Mouse (Mus musculus) bone marrow, adult 2 months (tissue): ENCODE results near the gene Olah.

Experiments used
- CTCF ChIP-seq: fragments of 200-500 bp; IDR thresholded peaks from 2 replicates; pipeline ENCODE4 v1.5.1; 2011; ENCODE audit warnings: low read length, control low read depth; ENCODE audit not compliant: control insufficient read depth, insufficient read depth
- POLR2A ChIP-seq: fragments of 200-500 bp; IDR thresholded peaks from 2 replicates; pipeline ENCODE4 v1.6.1; 2011; ENCODE audit warnings: low read depth, mild to moderate bottlenecking, control low read depth, low read length, borderline replicate concordance; ENCODE audit not compliant: control insufficient read depth

- no peak for TF ChIP-seq CTCF
- no peak; the same call in 1 of the 2 replicates for TF ChIP-seq POLR2A
Measured at GRCm38 (mm10) chr2:3332484-3333242, 64.3 kb downstream of the Olah start, which contains the start of gene Rpp38.
